Mouse (Mus musculus): ENCODE data around the gene Aldh1a2.

GRCm38 (mm10) chr9:71324060-71324459, 108.5 kb downstream of the Aldh1a2 start:
- TF ChIP-seq GATA1 (IDR thresholded peaks at IDR 0.05; ENCODE audit: borderline replicate concordance, low read length) (no peak), FLI1 (IDR thresholded peaks at IDR 0.05; ENCODE audit: low read length) (no peak)
